Mouse (Mus musculus): ENCODE data around the gene Gm13277. TPM values are rescaled to one million over a fixed set of nuclear protein-coding genes. Genes with fewer than 3 reads are reported as not detected.
"Not testable (repeated sequence)": the region's sequence is repeated elsewhere in the genome, so short reads cannot be mapped to it uniquely, and the experiment has no call there.

Gm13277 gene
- polyA plus RNA-seq, 1 experiment from 2014 or later, result not detected

DNA sequence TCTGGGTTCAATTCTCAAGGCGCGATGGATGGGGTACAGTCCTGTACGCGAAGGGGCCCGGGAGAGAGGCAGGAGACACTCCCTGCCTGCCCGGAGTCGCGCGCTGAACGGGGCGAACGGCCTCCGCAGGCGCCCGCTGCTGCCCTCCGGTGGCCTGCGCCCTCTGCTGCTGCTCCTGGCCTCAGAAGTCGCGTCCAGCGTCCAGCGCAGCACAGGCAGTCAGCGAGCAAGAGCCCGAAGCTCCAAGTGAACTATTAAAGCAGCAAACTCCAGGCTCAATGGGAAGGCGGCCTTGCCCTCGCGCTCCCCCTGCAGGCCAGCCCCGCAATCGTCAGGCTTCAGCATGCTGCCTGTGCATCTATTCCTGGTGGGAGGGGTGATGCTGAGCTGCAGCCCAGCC, 28.0 kb upstream of the Gm13277 start:
- H3K36me3 ChIP-seq; H3K27me3 ChIP-seq; H3K9ac ChIP-seq (replicated peaks); H3K27ac ChIP-seq; H3K9me3 ChIP-seq; H3K4me1 ChIP-seq (replicated peaks); ATAC-seq: not testable (repeated sequence)
- peak overlapping the region; percentile 60 for H3K4me2 ChIP-seq (replicated peaks)
- peak overlapping the region; percentile 32 for H3K4me3 ChIP-seq (replicated peaks)
- 0% methylated on average over 17 of the region's 28 CpGs for WGBS

DNA sequence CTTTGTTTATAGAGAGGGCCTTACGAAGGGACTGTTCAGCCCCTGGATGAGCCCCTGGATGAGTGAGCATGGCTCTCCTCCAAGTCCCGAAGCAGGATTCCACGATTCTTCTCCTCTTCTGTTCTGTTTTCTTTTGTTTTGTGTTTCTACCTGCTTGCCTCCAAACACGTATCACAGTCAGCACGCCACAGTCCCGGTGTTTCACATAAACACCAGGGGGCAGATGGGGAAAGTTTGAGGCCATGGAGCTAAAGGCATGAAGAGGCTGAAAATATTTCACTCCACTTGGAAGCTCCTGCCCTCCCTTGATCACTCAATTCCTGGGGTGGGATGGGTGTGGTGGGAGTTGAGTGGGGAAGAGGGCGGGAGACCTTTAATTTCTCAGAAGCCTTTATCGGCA, 26.7 kb upstream of the Gm13277 start:
- not testable (repeated sequence) for H3K27ac ChIP-seq; H3K9me3 ChIP-seq; H3K27me3 ChIP-seq; H3K9ac ChIP-seq (replicated peaks); H3K4me1 ChIP-seq (replicated peaks); H3K36me3 ChIP-seq; ATAC-seq; H3K4me3 ChIP-seq (replicated peaks); H3K4me2 ChIP-seq (replicated peaks)
- WGBS, result 73% methylated on average over 6 of the region's 8 CpGs

DNA sequence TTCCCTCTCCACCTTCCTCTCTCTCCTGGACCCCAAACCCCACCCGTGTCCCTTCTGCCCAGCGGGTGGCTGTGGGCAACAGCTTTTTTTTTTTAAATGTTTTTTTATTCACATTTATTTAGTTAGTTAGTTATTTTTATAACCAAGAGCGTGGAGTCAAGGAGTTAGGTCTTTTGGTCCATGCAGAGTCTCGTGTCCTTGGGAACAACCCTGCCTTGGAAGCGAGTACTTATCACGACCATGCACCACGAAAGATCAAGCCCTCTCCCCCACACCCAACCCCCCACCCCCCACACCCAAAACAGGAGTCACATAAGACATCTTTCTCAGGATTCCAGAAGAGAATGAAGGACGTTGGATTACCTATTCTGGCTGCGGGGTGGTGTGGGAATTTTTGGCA, 26.1 kb upstream of the Gm13277 start:
- H3K27ac ChIP-seq; H3K27me3 ChIP-seq; H3K9ac ChIP-seq (replicated peaks); ATAC-seq; H3K4me3 ChIP-seq (replicated peaks); H3K36me3 ChIP-seq; H3K9me3 ChIP-seq; H3K4me1 ChIP-seq (replicated peaks); H3K4me2 ChIP-seq (replicated peaks): not testable (repeated sequence)
- 56% methylated on average over 9 of the region's 9 CpGs for WGBS

DNA sequence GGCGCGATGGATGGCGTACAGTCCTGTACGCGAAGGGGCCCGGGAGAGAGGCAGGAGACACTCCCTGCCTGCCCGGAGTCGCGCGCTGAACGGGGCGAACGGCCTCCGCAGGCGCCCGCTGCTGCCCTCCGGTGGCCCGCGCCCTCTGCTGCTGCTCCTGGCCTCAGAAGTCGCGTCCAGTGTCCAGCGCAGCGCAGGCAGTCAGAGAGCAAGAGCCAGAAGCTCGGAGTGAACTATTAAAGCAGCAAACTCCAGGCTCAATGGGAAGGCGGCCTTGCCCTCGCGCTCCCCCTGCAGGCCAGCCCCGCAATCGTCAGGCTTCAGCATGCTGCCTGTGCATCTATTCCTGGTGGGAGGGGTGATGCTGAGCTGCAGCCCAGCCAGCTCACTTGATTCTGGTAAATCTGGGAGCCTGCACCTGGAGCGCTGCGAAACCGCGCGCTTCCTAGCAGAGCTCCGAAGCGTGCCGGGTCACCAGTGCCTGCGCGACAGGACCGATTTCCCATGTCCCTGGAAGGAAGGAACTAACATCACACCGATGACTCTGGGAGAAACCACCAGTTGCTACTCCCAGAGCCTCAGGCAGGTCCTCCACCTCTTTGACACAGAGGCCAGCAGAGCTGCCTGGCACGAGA, 24.9 kb upstream of the Gm13277 start:
- not testable (repeated sequence) for H3K9me3 ChIP-seq; H3K27me3 ChIP-seq; H3K9ac ChIP-seq (replicated peaks); H3K36me3 ChIP-seq; H3K4me1 ChIP-seq (replicated peaks); H3K27ac ChIP-seq; ATAC-seq
- WGBS, result 4% methylated on average over 29 of the region's 42 CpGs
- peak overlapping the region; percentile 36 for H3K4me3 ChIP-seq (replicated peaks)
- H3K4me2 ChIP-seq (replicated peaks), result peak overlapping the region; percentile 59

DNA sequence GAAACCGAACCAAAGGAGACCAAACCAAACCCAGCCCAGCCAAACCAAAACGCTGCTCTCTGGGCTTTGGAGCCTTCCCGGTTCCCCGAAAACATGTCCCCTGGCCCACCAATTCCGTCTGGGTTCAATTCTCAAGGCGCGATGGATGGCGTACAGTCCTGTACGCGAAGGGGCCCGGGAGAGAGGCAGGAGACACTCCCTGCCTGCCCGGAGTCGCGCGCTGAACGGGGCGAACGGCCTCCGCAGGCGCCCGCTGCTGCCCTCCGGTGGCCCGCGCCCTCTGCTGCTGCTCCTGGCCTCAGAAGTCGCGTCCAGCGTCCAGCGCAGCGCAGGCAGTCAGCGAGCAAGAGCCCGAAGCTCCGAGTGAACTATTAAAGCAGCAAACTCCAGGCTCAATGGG, 14.9 kb upstream of the Gm13277 start, which contains the start of gene Gm13290:
Gene Gm13290, plus strand, starts transcription at position 301 of the 400 bp plus-strand sequence.
- not testable (repeated sequence) for H3K4me1 ChIP-seq (replicated peaks); H3K9me3 ChIP-seq; H3K27ac ChIP-seq; H3K4me2 ChIP-seq (replicated peaks); H3K27me3 ChIP-seq; H3K36me3 ChIP-seq; ATAC-seq; H3K9ac ChIP-seq (replicated peaks); H3K4me3 ChIP-seq (replicated peaks)
- no CpG with 5 or more reads among the region's 32 CpGs for WGBS

DNA sequence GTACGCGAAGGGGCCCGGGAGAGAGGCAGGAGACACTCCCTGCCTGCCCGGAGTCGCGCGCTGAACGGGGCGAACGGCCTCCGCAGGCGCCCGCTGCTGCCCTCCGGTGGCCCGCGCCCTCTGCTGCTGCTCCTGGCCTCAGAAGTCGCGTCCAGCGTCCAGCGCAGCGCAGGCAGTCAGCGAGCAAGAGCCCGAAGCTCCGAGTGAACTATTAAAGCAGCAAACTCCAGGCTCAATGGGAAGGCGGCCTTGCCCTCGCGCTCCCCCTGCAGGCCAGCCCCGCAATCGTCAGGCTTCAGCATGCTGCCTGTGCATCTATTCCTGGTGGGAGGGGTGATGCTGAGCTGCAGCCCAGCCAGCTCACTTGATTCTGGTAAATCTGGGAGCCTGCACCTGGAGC, 11.8 kb upstream of the Gm13277 start, which contains the start of gene Gm13289:
Gene Gm13289, plus strand, starts transcription at position 301 of the 400 bp plus-strand sequence.
- H3K4me2 ChIP-seq (replicated peaks); H3K9ac ChIP-seq (replicated peaks); H3K27ac ChIP-seq; H3K4me1 ChIP-seq (replicated peaks); ATAC-seq; H3K9me3 ChIP-seq; H3K36me3 ChIP-seq; H3K27me3 ChIP-seq; H3K4me3 ChIP-seq (replicated peaks): not testable (repeated sequence)
- no CpG with 5 or more reads among the region's 29 CpGs for WGBS

DNA sequence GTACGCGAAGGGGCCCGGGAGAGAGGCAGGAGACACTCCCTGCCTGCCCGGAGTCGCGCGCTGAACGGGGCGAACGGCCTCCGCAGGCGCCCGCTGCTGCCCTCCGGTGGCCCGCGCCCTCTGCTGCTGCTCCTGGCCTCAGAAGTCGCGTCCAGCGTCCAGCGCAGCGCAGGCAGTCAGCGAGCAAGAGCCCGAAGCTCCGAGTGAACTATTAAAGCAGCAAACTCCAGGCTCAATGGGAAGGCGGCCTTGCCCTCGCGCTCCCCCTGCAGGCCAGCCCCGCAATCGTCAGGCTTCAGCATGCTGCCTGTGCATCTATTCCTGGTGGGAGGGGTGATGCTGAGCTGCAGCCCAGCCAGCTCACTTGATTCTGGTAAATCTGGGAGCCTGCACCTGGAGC, 8.9 kb upstream of the Gm13277 start, which contains the start of gene Gm13272:
Gene Gm13272, plus strand, starts transcription at position 301 of the 400 bp plus-strand sequence.
- not testable (repeated sequence) for ATAC-seq; H3K4me2 ChIP-seq (replicated peaks); H3K9me3 ChIP-seq; H3K36me3 ChIP-seq; H3K9ac ChIP-seq (replicated peaks); H3K27ac ChIP-seq; H3K4me3 ChIP-seq (replicated peaks); H3K4me1 ChIP-seq (replicated peaks); H3K27me3 ChIP-seq
- WGBS, result no CpG with 5 or more reads among the region's 29 CpGs

DNA sequence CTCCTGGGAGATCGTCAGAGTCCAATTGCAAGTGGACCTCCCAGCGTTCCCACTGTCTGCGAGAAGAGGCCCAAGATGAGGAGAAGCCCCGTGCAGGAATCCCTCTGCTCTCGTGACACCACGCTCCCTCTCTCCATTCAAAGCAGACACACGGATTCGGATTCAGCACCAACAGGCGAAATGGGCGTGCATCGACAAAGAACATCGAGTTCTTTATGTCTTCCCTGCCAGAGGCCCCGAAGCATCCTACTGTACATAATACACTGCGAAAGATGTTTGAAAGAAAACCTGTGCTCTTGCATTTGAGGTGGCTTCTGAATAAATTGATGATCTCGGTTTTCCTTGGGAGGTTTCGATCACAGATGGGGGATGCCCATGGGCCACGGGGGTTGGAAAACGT, 8.1 kb upstream of the Gm13277 start:
- not testable (repeated sequence) for H3K9me3 ChIP-seq; H3K9ac ChIP-seq (replicated peaks); H3K27me3 ChIP-seq; ATAC-seq; H3K4me3 ChIP-seq (replicated peaks); H3K36me3 ChIP-seq; H3K4me1 ChIP-seq (replicated peaks); H3K4me2 ChIP-seq (replicated peaks); H3K27ac ChIP-seq
- 54% methylated on average over 16 of the region's 18 CpGs for WGBS

DNA sequence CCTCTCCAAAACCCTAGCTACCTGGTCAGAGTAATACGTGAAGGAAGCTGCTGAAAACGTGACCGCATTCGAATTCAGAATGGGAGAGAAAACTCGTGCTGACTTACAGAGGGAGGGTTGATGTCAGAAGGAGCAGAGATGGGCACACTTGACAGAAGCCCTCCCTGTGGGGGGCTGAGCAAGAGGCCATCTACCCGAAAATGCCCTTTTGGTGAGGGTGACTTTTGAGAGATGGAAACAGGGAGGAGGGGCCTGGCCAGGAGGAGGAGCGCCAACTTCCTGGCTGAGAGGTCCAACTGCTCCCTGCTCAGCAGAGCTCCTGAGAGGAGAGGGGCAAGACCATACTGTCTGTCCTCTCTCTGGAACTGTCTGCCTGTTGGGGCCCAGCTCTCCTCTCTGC, 6.6 kb upstream of the Gm13277 start, which contains the start of gene Ifnz:
Gene Ifnz, plus strand, starts transcription at position 301 of the 400 bp plus-strand sequence.
- not testable (repeated sequence) for H3K36me3 ChIP-seq; H3K27me3 ChIP-seq; H3K4me1 ChIP-seq (replicated peaks); H3K9me3 ChIP-seq; ATAC-seq; H3K9ac ChIP-seq (replicated peaks); H3K27ac ChIP-seq; H3K4me3 ChIP-seq (replicated peaks)
- peak within 1 kb of the TSS; percentile 41 for H3K4me2 ChIP-seq (replicated peaks)
- WGBS, result 12% methylated on average over 4 of the region's 7 CpGs

DNA sequence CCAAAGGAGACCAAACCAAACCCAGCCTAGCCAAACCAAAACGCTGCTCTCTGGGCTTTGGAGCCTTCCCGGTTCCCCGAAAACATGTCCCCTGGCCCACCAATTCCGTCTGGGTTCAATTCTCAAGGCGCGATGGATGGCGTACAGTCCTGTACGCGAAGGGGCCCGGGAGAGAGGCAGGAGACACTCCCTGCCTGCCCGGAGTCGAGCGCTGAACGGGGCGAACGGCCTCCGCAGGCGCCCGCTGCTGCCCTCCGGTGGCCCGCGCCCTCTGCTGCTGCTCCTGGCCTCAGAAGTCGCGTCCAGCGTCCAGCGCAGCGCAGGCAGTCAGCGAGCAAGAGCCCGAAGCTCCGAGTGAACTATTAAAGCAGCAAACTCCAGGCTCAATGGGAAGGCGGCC, 6.1 kb upstream of the Gm13277 start:
- H3K9ac ChIP-seq (replicated peaks); H3K9me3 ChIP-seq; H3K4me1 ChIP-seq (replicated peaks); ATAC-seq; H3K36me3 ChIP-seq; H3K27ac ChIP-seq; H3K4me3 ChIP-seq (replicated peaks); H3K27me3 ChIP-seq: not testable (repeated sequence)
- 0% methylated on average over 15 of the region's 31 CpGs for whole genome bisulfite sequencing
- peak overlapping the region; percentile 41 for H3K4me2 ChIP-seq (replicated peaks)

DNA sequence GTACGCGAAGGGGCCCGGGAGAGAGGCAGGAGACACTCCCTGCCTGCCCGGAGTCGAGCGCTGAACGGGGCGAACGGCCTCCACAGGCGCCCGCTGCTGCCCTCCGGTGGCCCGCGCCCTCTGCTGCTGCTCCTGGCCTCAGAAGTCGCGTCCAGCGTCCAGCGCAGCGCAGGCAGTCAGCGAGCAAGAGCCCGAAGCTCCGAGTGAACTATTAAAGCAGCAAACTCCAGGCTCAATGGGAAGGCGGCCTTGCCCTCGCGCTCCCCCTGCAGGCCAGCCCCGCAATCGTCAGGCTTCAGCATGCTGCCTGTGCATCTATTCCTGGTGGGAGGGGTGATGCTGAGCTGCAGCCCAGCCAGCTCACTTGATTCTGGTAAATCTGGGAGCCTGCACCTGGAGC, 3.0 kb upstream of the Gm13277 start, which contains the start of gene Gm13276:
Gene Gm13276, plus strand, starts transcription at position 301 of the 400 bp plus-strand sequence.
- no CpG with 5 or more reads among the region's 27 CpGs for WGBS
- not testable (repeated sequence) for ATAC-seq

DNA sequence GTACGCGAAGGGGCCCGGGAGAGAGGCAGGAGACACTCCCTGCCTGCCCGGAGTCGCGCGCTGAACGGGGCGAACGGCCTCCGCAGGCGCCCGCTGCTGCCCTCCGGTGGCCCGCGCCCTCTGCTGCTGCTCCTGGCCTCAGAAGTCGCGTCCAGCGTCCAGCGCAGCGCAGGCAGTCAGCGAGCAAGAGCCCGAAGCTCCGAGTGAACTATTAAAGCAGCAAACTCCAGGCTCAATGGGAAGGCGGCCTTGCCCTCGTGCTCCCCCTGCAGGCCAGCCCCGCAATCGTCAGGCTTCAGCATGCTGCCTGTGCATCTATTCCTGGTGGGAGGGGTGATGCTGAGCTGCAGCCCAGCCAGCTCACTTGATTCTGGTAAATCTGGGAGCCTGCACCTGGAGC, 2.8 kb downstream of the Gm13277 start, which contains the start of gene Gm13278:
Gene Gm13278, plus strand, starts transcription at position 301 of the 400 bp plus-strand sequence.
- not testable (repeated sequence) for H3K27ac ChIP-seq; H3K4me2 ChIP-seq (replicated peaks); H3K27me3 ChIP-seq; ATAC-seq; H3K4me1 ChIP-seq (replicated peaks); H3K36me3 ChIP-seq; H3K4me3 ChIP-seq (replicated peaks); H3K9me3 ChIP-seq; H3K9ac ChIP-seq (replicated peaks)
- no CpG with 5 or more reads among the region's 28 CpGs for WGBS

More for the DNA sequence above, 3.0 kb upstream of the Gm13277 start, which contains the start of gene Gm13276:
- not testable (repeated sequence) for H3K9me3 ChIP-seq; H3K4me2 ChIP-seq (replicated peaks); H3K36me3 ChIP-seq; H3K27me3 ChIP-seq; H3K4me1 ChIP-seq (replicated peaks); H3K27ac ChIP-seq; H3K4me3 ChIP-seq (replicated peaks); H3K9ac ChIP-seq (replicated peaks)
